Mouse (Mus musculus) R1 (cell line): ENCODE results near the gene Myo9a.
"Not testable (repeated sequence)": the region's sequence is repeated elsewhere in the genome, so short reads cannot be mapped to it uniquely, and the experiment has no call there.

Experiments used
- DNase-seq: peaks from one replicate; pipeline ENCODE4 v3.0.0-alpha.2; 2018; ENCODE audit warnings: low read depth, low spot score

Myo9a gene

DNA sequence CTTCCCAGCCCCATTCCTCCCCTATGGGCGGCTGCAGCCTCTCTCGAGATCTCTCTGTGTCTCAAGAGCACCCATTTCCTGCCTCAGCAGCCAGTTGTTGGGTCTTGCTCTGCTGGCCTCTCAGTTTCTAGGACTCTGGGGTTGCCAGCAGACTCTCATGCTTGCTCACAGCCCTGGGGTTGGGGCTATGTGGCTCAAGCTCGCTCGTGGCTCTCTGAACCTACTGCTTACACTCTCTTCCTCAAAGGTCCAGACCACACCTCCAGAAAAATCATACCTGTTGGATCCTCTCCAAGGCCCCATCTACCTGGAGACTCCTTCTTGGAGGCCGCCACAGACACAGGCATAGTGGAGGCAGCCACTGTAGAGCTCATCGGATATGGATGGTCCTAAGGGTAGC lies 198.8 kb downstream of the Myo9a start:
- DNase-seq: no peak

DNA sequence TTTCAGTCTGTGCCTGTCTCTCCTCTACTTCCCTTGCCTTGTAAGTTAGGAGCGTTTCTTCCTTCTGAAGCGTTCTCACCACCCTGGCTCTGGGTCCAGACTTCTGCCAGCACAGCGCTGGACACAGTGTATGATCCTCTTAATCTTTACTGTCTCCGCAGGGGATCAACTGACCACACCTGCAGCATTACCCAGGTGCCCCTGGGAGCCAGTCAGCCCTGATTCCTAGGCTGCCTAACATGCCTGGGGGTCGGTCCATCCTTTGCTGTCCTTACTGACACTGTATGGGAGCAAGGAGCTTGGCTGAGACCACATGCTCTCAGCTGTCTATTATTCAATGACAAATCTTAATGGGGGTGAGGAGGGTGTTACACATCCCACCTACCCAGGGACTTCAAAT lies 199.3 kb downstream of the Myo9a start:
- DNase-seq: no peak

GRCm38 (mm10) chr9:59951001-59951750 lies 200.5 kb downstream of the Myo9a start:
- DNase-seq: no peak

- DNase-seq: no peak
Observed at GRCm38 (mm10) chr9:59951943-59952342, 201.2 kb downstream of the Myo9a start.

DNA sequence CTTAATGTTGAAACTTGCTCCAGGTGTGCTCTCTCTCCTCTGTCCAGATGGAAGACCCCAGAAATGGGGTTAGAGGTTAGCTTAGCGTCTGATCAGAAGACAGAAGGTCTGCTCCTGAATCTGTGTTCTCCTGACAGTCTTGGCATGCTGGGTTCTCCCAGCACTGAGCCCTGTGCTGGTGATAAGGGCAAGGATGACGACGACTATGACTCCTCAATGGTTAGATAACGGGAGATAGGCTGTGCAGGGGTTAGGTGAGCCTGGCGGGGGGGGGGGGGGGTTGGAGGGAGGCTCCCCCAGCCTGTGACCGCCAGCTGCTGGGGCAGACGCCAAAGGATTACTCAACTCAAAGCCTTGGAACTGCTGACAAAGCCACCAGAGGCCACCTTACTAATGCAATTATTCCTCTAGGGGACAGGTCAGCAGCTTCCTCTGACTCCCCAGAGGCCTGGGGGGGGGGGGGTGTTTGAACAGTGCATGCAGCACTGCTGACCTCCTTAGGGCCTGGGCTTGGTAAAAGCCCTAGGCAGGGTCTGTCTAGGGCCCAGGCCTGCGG lies 201.9 kb downstream of the Myo9a start:
- no peak for DNase-seq

DNA sequence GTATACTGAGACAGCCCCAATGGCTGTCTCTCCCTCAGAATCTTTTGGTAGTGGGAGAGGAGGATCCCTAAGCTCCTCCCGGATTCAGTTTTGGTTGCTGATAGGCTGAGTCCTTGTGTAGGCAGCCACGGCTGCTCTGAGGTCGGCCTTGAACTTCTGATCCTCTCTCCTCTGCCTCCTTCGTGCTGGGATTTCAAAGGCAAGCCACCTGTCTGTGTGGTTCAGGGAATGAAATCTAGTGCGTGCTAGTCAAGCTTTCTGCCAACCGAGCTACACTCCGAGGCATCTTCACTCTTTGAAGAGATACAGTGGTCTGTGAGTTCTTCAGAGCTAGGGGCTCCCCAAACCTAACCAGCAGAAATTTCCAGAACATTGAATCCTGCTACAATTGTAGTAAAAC lies 202.9 kb downstream of the Myo9a start:
- no peak for DNase-seq

GRCm38 (mm10) chr9:59955199-59955598 lies 204.5 kb downstream of the Myo9a start:
- DNase-seq: no peak

- no peak for DNase-seq
Observed at GRCm38 (mm10) chr9:59955692-59956091, 205.0 kb downstream of the Myo9a start.

GRCm38 (mm10) chr9:59956496-59956895 lies 205.8 kb downstream of the Myo9a start:
- peak; percentile 59 for DNase-seq

GRCm38 (mm10) chr9:59958115-59958514 lies 207.4 kb downstream of the Myo9a start:
- DNase-seq: not testable (repeated sequence)

GRCm38 (mm10) chr9:59959276-59959675 lies 208.6 kb downstream of the Myo9a start:
- peak; percentile 97 for DNase-seq

- DNase-seq: no peak
Observed at GRCm38 (mm10) chr9:59960559-59960958, 209.9 kb downstream of the Myo9a start, which contains the start of gene Nr2e3. Gene Nr2e3 (minus strand): TSS chr9:59960659.

- no peak for DNase-seq
Observed at GRCm38 (mm10) chr9:59961201-59961955, 210.7 kb downstream of the Myo9a start.

GRCm38 (mm10) chr9:59964367-59964766 lies 213.7 kb downstream of the Myo9a start:
- DNase-seq: peak; percentile 68

- no peak for DNase-seq
Observed at GRCm38 (mm10) chr9:59965046-59965445, 214.3 kb downstream of the Myo9a start.

- peak; percentile 72 for DNase-seq
Observed at GRCm38 (mm10) chr9:59969383-59969782, 218.7 kb downstream of the Myo9a start.

DNA sequence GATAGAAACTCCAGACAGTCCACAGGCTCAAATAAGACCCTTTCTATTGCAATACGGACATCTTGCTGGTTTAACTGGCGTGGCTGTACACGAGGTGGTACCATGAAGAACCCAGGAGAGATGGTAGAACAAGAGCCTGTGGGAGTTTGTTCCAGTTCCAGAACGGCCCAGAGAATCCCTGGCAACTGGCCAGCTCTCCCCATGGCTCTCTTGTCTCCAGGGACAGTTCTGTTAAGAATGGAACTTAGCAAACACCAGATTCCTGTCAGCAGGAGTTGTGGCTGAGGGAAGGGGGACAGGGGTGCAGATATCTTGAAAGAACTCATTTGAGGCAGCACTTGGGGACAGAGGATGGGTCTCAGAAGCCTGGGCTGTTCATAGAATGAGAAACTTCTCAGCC lies 220.6 kb downstream of the Myo9a start:
- DNase-seq: no peak
